Mouse (Mus musculus) neural tube, embryonic 10.5 days (tissue): ENCODE measurements around the gene Gatad2b.
"Not testable (repeated sequence)": the region's sequence is repeated elsewhere in the genome, so short reads cannot be mapped to it uniquely, and the experiment has no call there.

Experiments used
- DNase-seq: peaks from one replicate; pipeline ENCODE4 v3.0.0-alpha.2; 2017; ENCODE audit warnings: low spot score; ENCODE audit errors: extremely low spot score

Gatad2b gene

GRCm38 (mm10) chr3:90292345-90293275, at the start of gene Gatad2b:
Gatad2b (plus strand) TSS chr3:90293178.
- peak; percentile 100 for DNase-seq

GRCm38 (mm10) chr3:90245406-90245805, 47.6 kb upstream of the Gatad2b start:
- DNase-seq: no peak

- DNase-seq: no peak
Observed at GRCm38 (mm10) chr3:90247630-90247959, 45.4 kb upstream of the Gatad2b start.

- peak; percentile 92 for DNase-seq
Observed at GRCm38 (mm10) chr3:90247960-90248745, 44.8 kb upstream of the Gatad2b start, which contains the start of gene Slc39a1. Slc39a1 (plus strand) TSS chr3:90248172.

- no peak for DNase-seq
Observed at GRCm38 (mm10) chr3:90248746-90249100, 44.3 kb upstream of the Gatad2b start.

GRCm38 (mm10) chr3:90250791-90251190, 42.2 kb upstream of the Gatad2b start:
- no peak for DNase-seq

- DNase-seq: not testable (repeated sequence)
Observed at GRCm38 (mm10) chr3:90251731-90252226, 41.2 kb upstream of the Gatad2b start.

- not testable (repeated sequence) for DNase-seq
Observed at GRCm38 (mm10) chr3:90252659-90253058, 40.3 kb upstream of the Gatad2b start.

GRCm38 (mm10) chr3:90253174-90253573, 39.8 kb upstream of the Gatad2b start:
- DNase-seq: not testable (repeated sequence)

- DNase-seq: peak; percentile 92
Observed at GRCm38 (mm10) chr3:90253653-90254418, 39.1 kb upstream of the Gatad2b start, which contains the start of gene Crtc2. Crtc2 (plus strand) TSS chr3:90254163.

GRCm38 (mm10) chr3:90254419-90255193, 38.4 kb upstream of the Gatad2b start:
- no peak for DNase-seq

GRCm38 (mm10) chr3:90255194-90255565, 37.8 kb upstream of the Gatad2b start:
- DNase-seq: no peak

GRCm38 (mm10) chr3:90255784-90256353, 37.1 kb upstream of the Gatad2b start:
- no peak for DNase-seq

- no peak for DNase-seq
Observed at GRCm38 (mm10) chr3:90256731-90257530, 36.0 kb upstream of the Gatad2b start.

GRCm38 (mm10) chr3:90258521-90258920, 34.5 kb upstream of the Gatad2b start:
- no peak for DNase-seq

- no peak for DNase-seq
Observed at GRCm38 (mm10) chr3:90263121-90263771, 29.7 kb upstream of the Gatad2b start.

- no peak for DNase-seq
Observed at GRCm38 (mm10) chr3:90264687-90265033, 28.3 kb upstream of the Gatad2b start.

GRCm38 (mm10) chr3:90265034-90265931, 27.7 kb upstream of the Gatad2b start, which contains the start of gene Dennd4b:
Dennd4b (plus strand) TSS chr3:90265185.
- DNase-seq: peak; percentile 94
